Mouse (Mus musculus) embryonic facial prominence, embryonic 10.5 days (tissue): Measurements from ENCODE around the gene Smco2. TPM values are rescaled to one million over a fixed set of nuclear protein-coding genes. Genes with fewer than 3 reads are reported as not detected.
A peak's percentile ranks its signal among the peaks of the same experiment; 100 is the strongest.

ENCODE experiments used
- DNase-seq: peaks from one replicate; pipeline ENCODE4 v3.0.0-alpha.2; 2017; ENCODE audit warnings: low spot score
- H3K27ac ChIP-seq: fragments of 300-500 bp; sonication (generic); replicated peaks from 2 replicates; pipeline ENCODE4 v1.5.1; 2016; ENCODE audit warnings: mild to moderate bottlenecking
- H3K27me3 ChIP-seq: fragments of 300-500 bp; sonication (generic); replicated peaks from 2 replicates; pipeline ENCODE4 v1.6.1; 2016; ENCODE audit warnings: low read depth, mild to moderate bottlenecking; ENCODE audit not compliant: poor library complexity, severe bottlenecking
- H3K36me3 ChIP-seq: fragments of 300-500 bp; sonication (generic); replicated peaks from 2 replicates; pipeline ENCODE4 v1.6.1; 2016; ENCODE audit warnings: mild to moderate bottlenecking, moderate library complexity
- H3K4me1 ChIP-seq: fragments of 300-500 bp; sonication (generic); 2 replicates; pipeline ENCODE4 v1.6.1; 2016
- H3K4me3 ChIP-seq: fragments of 300-500 bp; sonication (generic); 2 replicates; pipeline ENCODE4 v1.5.1; 2016; ENCODE audit warnings: mild to moderate bottlenecking, moderate library complexity
- H3K9me3 ChIP-seq: fragments of 300-500 bp; sonication (generic); 2 replicates; pipeline ENCODE4 v1.6.1; 2016; ENCODE audit warnings: mild to moderate bottlenecking
- WGBS: fragments of 180-500 bp; shearing (Covaris S2); methylation state at CpG from one replicate; pipeline ENCODE4 v1.1.7; 2016; 5-methylcytosine and 5-hydroxymethylcytosine counted together
- polyA plus RNA-seq: library from polyadenylated mRNA; unstranded; fragments of >200 nt; fragmentation: Nextera tagmentation; extraction: Ambion mirVana; gene quantifications from 2 replicates; pipeline ENCODE4 v1.2.1, GENCODE M21; 2016

Gene Smco2
- polyA plus RNA-seq, 1 experiment from 2014 or later: not detected

GRCm38 (mm10) chr6:146907061-146907794, 57.3 kb downstream of the Smco2 start:
- Histone ChIP-seq H3K4me1 (peaks cover 14% of the 10 kb centered on the region), H3K27me3 (no peaks in the 10 kb centered on the region), H3K9me3 (no peaks in the 10 kb centered on the region), H3K4me3 (no peak overlapping the region), H3K36me3 (peaks cover 5% of the 10 kb centered on the region; the same call in 1 of the 2 replicates), H3K27ac (no peak overlapping the region)
- 87% methylated on average over 5 of the region's 5 CpGs for WGBS
- no peak for DNase-seq

- no peak overlapping the region for H3K27ac ChIP-seq
- WGBS: 100% methylated on average over 1 of the region's 1 CpGs
- H3K4me3 ChIP-seq: no peak overlapping the region
- H3K9me3 ChIP-seq: no peaks in the 10 kb centered on the region
- peaks cover 20% of the 10 kb centered on the region for H3K4me1 ChIP-seq
- no peaks in the 10 kb centered on the region for H3K27me3 ChIP-seq
- no peak for DNase-seq
- H3K36me3 ChIP-seq: peaks cover 5% of the 10 kb centered on the region; the same call in 1 of the 2 replicates
Measured at GRCm38 (mm10) chr6:146907795-146908190, 57.9 kb downstream of the Smco2 start.

DNA sequence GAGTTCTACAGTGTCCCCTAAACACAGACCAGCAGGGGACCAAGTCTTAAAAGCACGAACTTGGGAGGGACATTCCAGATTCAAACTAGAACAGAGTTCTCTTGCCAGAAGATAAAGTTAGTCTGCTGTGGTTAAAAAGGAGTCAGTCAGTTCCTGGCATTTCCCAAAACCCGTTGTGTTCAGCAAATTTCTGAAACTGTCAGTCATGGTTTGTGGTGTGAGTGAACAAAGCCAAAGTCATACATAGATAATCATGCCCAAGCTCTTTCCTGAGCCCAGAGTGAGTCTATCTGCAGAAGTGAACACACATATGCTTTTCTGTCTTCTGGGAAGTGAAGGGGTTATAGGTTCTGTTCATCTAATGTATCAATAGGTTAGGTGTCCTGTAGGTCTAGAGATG, 58.9 kb downstream of the Smco2 start:
- Histone ChIP-seq H3K27me3 (no peaks in the 10 kb centered on the region), H3K4me3 (no peak overlapping the region), H3K9me3 (no peaks in the 10 kb centered on the region), H3K4me1 (peaks cover 30% of the 10 kb centered on the region), H3K36me3 (peaks cover 5% of the 10 kb centered on the region; the same call in 1 of the 2 replicates), H3K27ac (no peak overlapping the region)
- 77% methylated on average over 2 of the region's 2 CpGs for WGBS
- no peak for DNase-seq

- DNase-seq: no peak
- Histone ChIP-seq H3K36me3 (peaks cover 5% of the 10 kb centered on the region; the same call in 1 of the 2 replicates), H3K4me1 (peaks cover 33% of the 10 kb centered on the region), H3K27ac (no peak overlapping the region), H3K4me3 (no peak overlapping the region), H3K9me3 (no peaks in the 10 kb centered on the region), H3K27me3 (no peaks in the 10 kb centered on the region)
- WGBS: 86% methylated on average over 5 of the region's 5 CpGs
Measured at GRCm38 (mm10) chr6:146909725-146910489, 60.0 kb downstream of the Smco2 start.

- H3K4me1 ChIP-seq: peaks cover 33% of the 10 kb centered on the region
- H3K27me3 ChIP-seq: no peaks in the 10 kb centered on the region
- no peaks in the 10 kb centered on the region for H3K9me3 ChIP-seq
- peaks cover 5% of the 10 kb centered on the region; the same call in 1 of the 2 replicates for H3K36me3 ChIP-seq
- 88% methylated on average over 2 of the region's 2 CpGs for WGBS
- no peak overlapping the region for H3K27ac ChIP-seq
- H3K4me3 ChIP-seq: no peak overlapping the region
- DNase-seq: no peak
Measured at GRCm38 (mm10) chr6:146910801-146911200, 60.9 kb downstream of the Smco2 start.

DNA sequence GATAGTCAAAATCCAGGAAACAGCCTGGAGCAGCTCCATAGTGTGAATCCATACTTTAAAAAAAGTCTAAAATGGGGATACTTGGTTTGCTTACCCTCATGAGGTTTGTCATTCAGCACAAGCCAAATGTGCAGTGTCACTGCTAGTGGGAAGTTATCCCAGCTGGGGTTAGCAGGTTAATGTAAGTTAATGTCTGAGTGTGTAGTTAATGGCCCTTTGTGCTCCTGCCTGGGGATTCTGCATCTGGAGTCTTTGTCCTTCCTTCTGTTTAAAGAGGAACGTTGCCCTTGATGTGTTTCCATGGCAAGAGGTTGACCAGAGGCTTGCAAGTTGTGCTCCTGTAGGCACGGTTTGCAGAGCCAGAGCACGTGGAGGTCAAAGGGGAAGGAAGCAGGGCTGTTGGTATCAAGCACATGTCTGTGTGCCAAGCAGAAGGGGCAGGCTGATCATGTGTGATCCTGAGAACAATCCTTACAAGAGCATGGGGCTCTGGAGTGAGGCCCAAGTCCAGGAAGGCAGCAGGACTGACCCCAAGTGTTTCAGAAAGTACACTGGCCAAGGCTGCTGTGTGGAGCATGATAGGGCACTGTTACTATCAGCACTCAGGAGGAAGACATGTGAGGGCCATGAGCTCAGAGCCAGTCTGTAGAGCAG, 63.1 kb downstream of the Smco2 start:
- peak overlapping the region; percentile 72 for H3K27ac ChIP-seq
- peaks cover 5% of the 10 kb centered on the region; the same call in 1 of the 2 replicates for H3K36me3 ChIP-seq
- no peak for DNase-seq
- H3K4me1 ChIP-seq: peaks cover 27% of the 10 kb centered on the region
- H3K4me3 ChIP-seq: no peak overlapping the region
- H3K9me3 ChIP-seq: no peaks in the 10 kb centered on the region
- WGBS: 13% methylated on average over 3 of the region's 3 CpGs
- no peaks in the 10 kb centered on the region for H3K27me3 ChIP-seq

DNA sequence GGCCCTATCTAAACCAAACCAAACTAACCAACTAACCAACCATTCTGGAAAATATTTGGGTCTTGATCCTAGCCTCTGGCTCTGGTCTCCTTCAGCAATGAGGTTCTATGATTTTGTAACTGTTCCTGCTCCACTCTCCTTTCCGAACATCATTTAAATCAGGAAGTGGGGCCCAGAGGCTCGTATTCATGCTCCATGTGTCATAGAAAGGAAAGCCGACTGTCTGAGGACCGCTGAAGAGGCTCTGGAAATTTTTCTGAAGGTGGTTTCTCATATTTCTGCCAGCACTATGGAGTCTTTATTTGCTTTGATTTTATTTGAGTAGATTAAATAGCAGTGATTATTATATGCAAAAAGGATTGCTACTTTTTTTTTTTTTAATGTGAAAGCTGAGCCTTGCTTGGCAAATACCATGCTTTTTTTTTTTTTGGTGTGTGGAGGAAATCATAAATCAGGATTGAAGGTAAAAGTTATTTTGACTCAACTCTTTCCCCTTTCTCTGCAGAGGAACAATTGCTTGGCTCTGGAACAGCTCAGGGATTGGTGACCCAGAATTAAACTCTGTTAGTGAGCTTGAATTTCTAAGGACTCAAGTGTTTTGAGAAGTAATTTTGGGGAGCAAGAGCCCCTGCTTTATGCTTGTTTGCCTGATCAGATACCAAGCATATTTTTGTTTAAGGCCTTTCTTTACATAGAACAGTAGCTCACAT, 63.7 kb downstream of the Smco2 start:
- H3K4me3 ChIP-seq: no peak overlapping the region

DNA sequence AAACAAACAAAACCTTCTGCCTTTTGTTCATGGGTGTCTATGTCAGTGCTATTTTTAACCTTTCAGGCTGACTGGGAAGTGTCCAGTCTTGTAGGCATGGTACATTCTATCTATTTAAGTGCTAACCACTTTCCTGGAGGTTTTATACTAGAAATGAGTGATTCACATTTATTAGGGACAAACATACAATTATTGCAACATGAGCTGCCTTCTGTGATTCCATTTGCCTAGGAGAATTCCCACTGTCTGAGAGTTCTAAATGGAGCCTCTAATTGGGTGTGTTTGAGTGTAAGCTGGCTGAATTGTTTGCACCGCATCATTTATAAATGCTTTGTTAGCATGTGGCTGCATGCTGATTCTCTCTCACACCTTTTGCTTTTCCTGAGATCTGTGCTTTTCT, 65.9 kb downstream of the Smco2 start:
- no peaks in the 10 kb centered on the region for H3K9me3 ChIP-seq
- H3K4me3 ChIP-seq: no peak overlapping the region
- H3K27ac ChIP-seq: no peak overlapping the region
- no peak for DNase-seq
- peaks cover 27% of the 10 kb centered on the region for H3K4me1 ChIP-seq
- WGBS: 89% methylated on average over 1 of the region's 1 CpGs
- no peaks in the 10 kb centered on the region for H3K36me3 ChIP-seq
- H3K27me3 ChIP-seq: no peaks in the 10 kb centered on the region

More for the DNA sequence above, 63.7 kb downstream of the Smco2 start:
- no peak for DNase-seq
- no peaks in the 10 kb centered on the region for H3K9me3 ChIP-seq
- H3K4me1 ChIP-seq: peaks cover 27% of the 10 kb centered on the region
- H3K36me3 ChIP-seq: peaks cover 5% of the 10 kb centered on the region; the same call in 1 of the 2 replicates
- H3K27ac ChIP-seq: peak overlapping the region; percentile 72; the same call in 1 of the 2 replicates
- no peaks in the 10 kb centered on the region for H3K27me3 ChIP-seq
- 64% methylated on average over 4 of the region's 4 CpGs for WGBS

GRCm38 (mm10) chr6:146917396-146917795, 67.5 kb downstream of the Smco2 start:
- Histone ChIP-seq H3K4me1 (peaks cover 17% of the 10 kb centered on the region), H3K4me3 (no peak overlapping the region), H3K36me3 (no peaks in the 10 kb centered on the region), H3K27ac (no peak overlapping the region), H3K27me3 (no peaks in the 10 kb centered on the region), H3K9me3 (no peaks in the 10 kb centered on the region)
- no peak for DNase-seq
- WGBS: 86% methylated on average over 3 of the region's 3 CpGs

DNA sequence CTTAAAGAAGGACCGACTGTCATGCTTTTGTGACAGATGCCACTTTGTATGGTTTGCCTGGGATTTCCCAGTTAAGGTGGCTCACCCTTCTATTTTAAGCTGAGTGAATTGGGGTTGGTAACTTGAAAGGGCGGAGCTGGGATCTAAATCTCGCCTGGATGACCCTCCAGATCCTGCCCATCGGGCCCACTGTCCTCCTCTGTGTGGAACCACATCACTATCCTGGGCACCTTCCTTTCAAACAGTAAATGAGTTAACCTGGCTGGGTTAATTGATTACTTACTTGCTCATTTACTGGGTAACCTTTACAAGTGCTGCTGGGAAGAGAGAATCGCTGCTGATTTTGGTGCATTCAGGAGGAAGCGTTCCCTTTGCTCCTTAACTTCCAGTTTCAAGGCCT, 68.4 kb downstream of the Smco2 start:
- Histone ChIP-seq H3K27ac (no peak overlapping the region), H3K4me3 (no peak overlapping the region), H3K9me3 (no peaks in the 10 kb centered on the region), H3K4me1 (peaks cover 8% of the 10 kb centered on the region), H3K27me3 (no peaks in the 10 kb centered on the region), H3K36me3 (no peaks in the 10 kb centered on the region)
- DNase-seq: no peak
- 93% methylated on average over 6 of the region's 6 CpGs for WGBS
